Mouse (Mus musculus): ENCODE data around the gene Cers6. TPM values are rescaled to one million over a fixed set of nuclear protein-coding genes. Genes with fewer than 3 reads are reported as not detected.

Gene Cers6
- polyA plus RNA-seq, 1 experiment: 10.3 TPM

DNA sequence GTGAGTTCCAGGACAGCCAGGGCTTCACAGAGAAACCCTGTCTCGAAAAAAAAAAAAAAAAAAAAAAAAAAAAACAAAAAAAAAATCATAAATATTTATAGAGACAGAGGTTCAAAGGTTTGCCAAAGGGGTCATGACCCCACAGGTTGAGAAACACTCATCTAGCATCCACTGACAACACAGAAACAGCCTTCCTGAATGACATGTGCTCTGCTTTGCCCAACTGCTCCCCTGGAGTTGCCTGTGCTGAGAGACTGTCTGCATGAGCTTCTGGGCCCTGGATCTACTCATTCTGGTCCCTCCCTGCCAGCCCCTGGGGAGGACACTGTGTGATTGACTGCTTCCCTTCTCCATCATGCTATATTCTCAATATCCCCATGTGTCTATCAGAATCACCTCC, 190.4 kb downstream of the Cers6 start:
- Histone ChIP-seq H3K79me3 (ENCODE audit: low read depth) (no peaks in the 10 kb centered on the region), H3K79me2 (ENCODE audit: control insufficient read depth, insufficient read depth) (no peaks in the 10 kb centered on the region), H3K36me3 (ENCODE audit: control insufficient read depth, insufficient read depth) (peaks cover 30% of the 10 kb centered on the region), H3K27me3 (ENCODE audit: control insufficient read depth, insufficient read depth, insufficient read length) (no peaks in the 10 kb centered on the region), H3K4me3 (ENCODE audit: insufficient read depth, poor library complexity, severe bottlenecking) (no peak overlapping the region), H3ac (ENCODE audit: control insufficient read depth, insufficient read length, low read depth) (no peak overlapping the region)
- no peak for TF ChIP-seq USF1 (IDR thresholded peaks at IDR 0.05; ENCODE audit: low read depth)
- no peak for TF ChIP-seq CTCF (IDR thresholded peaks at IDR 0.05; ENCODE audit: control insufficient read depth, insufficient read depth, insufficient read length)
- TF ChIP-seq MYOG (IDR thresholded peaks at IDR 0.05; ENCODE audit: control insufficient read depth, extremely low read depth, insufficient read length): no peak
- no peak for TF ChIP-seq CEBPB (IDR thresholded peaks at IDR 0.05; ENCODE audit: low read depth)
- TF ChIP-seq MAX (IDR thresholded peaks at IDR 0.05): no peak
- no peak for TF ChIP-seq MYOD1 (IDR thresholded peaks at IDR 0.05; ENCODE audit: control insufficient read depth, insufficient read length, low read depth)
- no peak for TF ChIP-seq FOSL1 (IDR thresholded peaks at IDR 0.05; ENCODE audit: insufficient read depth, low read length, poor library complexity, severe bottlenecking)

DNA sequence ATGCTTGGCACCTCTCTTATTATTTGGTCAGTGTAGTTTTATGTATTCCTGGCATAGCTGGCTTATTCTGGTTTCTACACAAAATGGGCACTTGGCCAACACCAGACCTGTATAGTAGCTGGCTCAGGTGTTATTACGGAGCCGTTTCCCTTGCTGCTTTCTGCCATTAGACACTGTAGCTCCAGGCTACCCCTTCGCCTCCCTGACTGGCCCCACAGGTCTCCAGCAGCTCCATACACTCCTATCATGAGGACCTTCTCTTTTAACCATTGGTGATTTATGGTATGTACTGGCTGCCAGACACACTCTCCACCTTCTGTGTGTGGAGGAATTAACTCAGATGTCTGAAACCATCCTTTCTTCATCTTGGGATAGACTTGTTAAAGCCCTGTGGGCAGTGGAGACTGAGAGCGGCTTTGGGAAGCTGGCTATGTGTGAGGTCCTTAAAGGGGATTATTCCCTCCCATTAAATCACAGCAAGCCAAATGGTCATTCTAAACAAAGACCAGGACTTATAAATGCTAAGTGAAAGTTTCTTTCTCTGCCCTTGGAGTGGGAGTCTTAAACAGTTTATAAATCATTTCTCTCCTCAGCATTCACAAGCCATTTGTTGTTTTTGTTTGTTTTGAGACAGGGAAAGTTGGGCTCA, 192.1 kb downstream of the Cers6 start:
- Histone ChIP-seq H3K79me2 (ENCODE audit: control insufficient read depth, insufficient read depth) (no peaks in the 10 kb centered on the region), H3ac (ENCODE audit: control insufficient read depth, insufficient read length, low read depth) (no peak overlapping the region), H3K79me3 (ENCODE audit: low read depth) (no peaks in the 10 kb centered on the region), H3K4me3 (ENCODE audit: insufficient read depth, poor library complexity, severe bottlenecking) (no peak overlapping the region), H3K27me3 (ENCODE audit: control insufficient read depth, insufficient read depth, insufficient read length) (no peaks in the 10 kb centered on the region), H3K36me3 (ENCODE audit: control insufficient read depth, insufficient read depth) (peaks cover 30% of the 10 kb centered on the region)
- TF ChIP-seq CEBPB (IDR thresholded peaks at IDR 0.05; ENCODE audit: low read depth): no peak
- no peak for TF ChIP-seq MYOD1 (IDR thresholded peaks at IDR 0.05; ENCODE audit: control insufficient read depth, insufficient read length, low read depth)
- TF ChIP-seq USF1 (IDR thresholded peaks at IDR 0.05; ENCODE audit: low read depth): no peak
- TF ChIP-seq CTCF (IDR thresholded peaks at IDR 0.05; ENCODE audit: control insufficient read depth, insufficient read depth, insufficient read length): no peak
- no peak for TF ChIP-seq MAX (IDR thresholded peaks at IDR 0.05)
- TF ChIP-seq MYOG (IDR thresholded peaks at IDR 0.05; ENCODE audit: control insufficient read depth, extremely low read depth, insufficient read length): no peak
- no peak for TF ChIP-seq FOSL1 (IDR thresholded peaks at IDR 0.05; ENCODE audit: insufficient read depth, low read length, poor library complexity, severe bottlenecking)

DNA sequence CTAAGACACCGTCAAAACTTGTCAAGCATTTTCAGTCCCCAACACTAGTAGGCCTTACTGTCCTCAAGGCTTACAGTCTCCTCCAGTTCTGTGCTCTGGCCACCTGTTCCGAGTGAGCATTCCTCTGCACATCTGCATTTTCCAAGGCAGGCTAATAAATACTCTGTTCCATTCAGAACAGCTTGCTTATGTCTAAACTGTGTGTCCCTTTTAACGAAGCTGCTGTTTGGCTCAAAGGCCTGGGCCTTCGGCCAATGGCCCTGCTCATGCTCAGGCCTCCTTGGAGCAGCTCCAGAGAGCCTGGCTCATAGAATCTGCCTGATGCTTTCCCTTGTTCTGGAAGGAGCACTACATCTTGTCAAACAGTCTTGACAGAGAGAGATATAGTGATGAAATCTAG, 193.0 kb downstream of the Cers6 start:
- Histone ChIP-seq H3ac (ENCODE audit: control insufficient read depth, insufficient read length, low read depth) (no peak overlapping the region), H3K36me3 (ENCODE audit: control insufficient read depth, insufficient read depth) (peaks cover 30% of the 10 kb centered on the region), H3K79me2 (ENCODE audit: control insufficient read depth, insufficient read depth) (no peaks in the 10 kb centered on the region), H3K79me3 (ENCODE audit: low read depth) (no peaks in the 10 kb centered on the region), H3K4me3 (ENCODE audit: insufficient read depth, poor library complexity, severe bottlenecking) (no peak overlapping the region), H3K27me3 (ENCODE audit: control insufficient read depth, insufficient read depth, insufficient read length) (no peaks in the 10 kb centered on the region)
- no peak for TF ChIP-seq FOSL1 (IDR thresholded peaks at IDR 0.05; ENCODE audit: insufficient read depth, low read length, poor library complexity, severe bottlenecking)
- TF ChIP-seq MYOG (IDR thresholded peaks at IDR 0.05; ENCODE audit: control insufficient read depth, extremely low read depth, insufficient read length): no peak
- TF ChIP-seq MAX (IDR thresholded peaks at IDR 0.05): no peak
- no peak for TF ChIP-seq MYOD1 (IDR thresholded peaks at IDR 0.05; ENCODE audit: control insufficient read depth, insufficient read length, low read depth)
- TF ChIP-seq USF1 (IDR thresholded peaks at IDR 0.05; ENCODE audit: low read depth): no peak
- TF ChIP-seq CEBPB (IDR thresholded peaks at IDR 0.05; ENCODE audit: low read depth): no peak
- TF ChIP-seq CTCF (IDR thresholded peaks at IDR 0.05; ENCODE audit: control insufficient read depth, insufficient read depth, insufficient read length): no peak

DNA sequence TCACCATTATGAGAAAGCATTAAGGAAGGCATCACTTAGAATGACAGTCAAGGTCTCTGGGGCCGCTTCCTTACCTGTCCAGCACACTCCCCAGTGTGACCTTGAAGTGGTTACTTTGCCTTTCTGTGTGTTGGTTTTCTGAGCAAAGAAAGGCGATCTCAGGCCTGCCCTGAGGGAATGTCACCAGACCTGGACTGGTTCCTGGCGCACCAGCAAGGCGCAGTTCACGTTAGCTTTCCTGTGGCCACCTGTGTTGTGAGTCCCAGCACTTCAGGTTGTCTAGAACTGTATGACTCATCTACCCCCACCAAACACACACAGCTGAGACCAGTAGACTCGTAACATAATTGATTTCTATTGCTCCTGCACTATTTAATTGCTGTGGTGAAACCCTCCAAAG, 193.9 kb downstream of the Cers6 start:
- Histone ChIP-seq H3K36me3 (ENCODE audit: control insufficient read depth, insufficient read depth) (peaks cover 30% of the 10 kb centered on the region), H3ac (ENCODE audit: control insufficient read depth, insufficient read length, low read depth) (no peak overlapping the region), H3K79me3 (ENCODE audit: low read depth) (no peaks in the 10 kb centered on the region), H3K79me2 (ENCODE audit: control insufficient read depth, insufficient read depth) (peaks cover 3% of the 10 kb centered on the region), H3K27me3 (ENCODE audit: control insufficient read depth, insufficient read depth, insufficient read length) (no peaks in the 10 kb centered on the region), H3K4me3 (ENCODE audit: insufficient read depth, poor library complexity, severe bottlenecking) (no peak overlapping the region)
- TF ChIP-seq CEBPB (IDR thresholded peaks at IDR 0.05; ENCODE audit: low read depth) (no peak), MAX (IDR thresholded peaks at IDR 0.05) (no peak), CTCF (IDR thresholded peaks at IDR 0.05; ENCODE audit: control insufficient read depth, insufficient read depth, insufficient read length) (no peak), FOSL1 (IDR thresholded peaks at IDR 0.05; ENCODE audit: insufficient read depth, low read length, poor library complexity, severe bottlenecking) (no peak), USF1 (IDR thresholded peaks at IDR 0.05; ENCODE audit: low read depth) (no peak), MYOG (IDR thresholded peaks at IDR 0.05; ENCODE audit: control insufficient read depth, extremely low read depth, insufficient read length) (no peak), MYOD1 (IDR thresholded peaks at IDR 0.05; ENCODE audit: control insufficient read depth, insufficient read length, low read depth) (no peak)

DNA sequence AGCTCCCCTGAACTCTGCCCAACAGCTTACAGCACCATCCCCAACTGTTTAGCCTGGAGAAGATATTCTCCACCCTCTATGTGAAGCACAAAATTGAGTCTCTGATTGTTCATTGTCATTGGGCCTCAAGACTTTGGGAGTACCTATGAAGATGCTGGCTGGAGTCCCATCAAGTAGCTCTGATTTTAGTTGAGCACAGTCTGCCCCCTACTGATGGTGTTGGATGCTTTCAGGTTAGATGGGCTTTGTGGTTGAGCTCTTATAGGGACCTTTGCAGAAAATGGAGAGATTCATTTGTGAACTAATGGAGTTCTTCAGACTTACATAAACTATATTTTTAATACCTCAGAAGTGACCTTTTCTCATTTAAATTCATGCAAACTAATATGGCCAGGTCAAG, 200.1 kb downstream of the Cers6 start:
- H3K27me3 ChIP-seq (ENCODE audit: control insufficient read depth, insufficient read depth, insufficient read length): no peaks in the 10 kb centered on the region
- H3K79me3 ChIP-seq (ENCODE audit: low read depth): no peaks in the 10 kb centered on the region
- TF ChIP-seq FOSL1 (IDR thresholded peaks at IDR 0.05; ENCODE audit: insufficient read depth, low read length, poor library complexity, severe bottlenecking): no peak
- no peak for TF ChIP-seq MYOD1 (IDR thresholded peaks at IDR 0.05; ENCODE audit: control insufficient read depth, insufficient read length, low read depth)
- TF ChIP-seq USF1 (IDR thresholded peaks at IDR 0.05; ENCODE audit: low read depth): no peak
- no peak for TF ChIP-seq CEBPB (IDR thresholded peaks at IDR 0.05; ENCODE audit: low read depth)
- no peak for TF ChIP-seq MAX (IDR thresholded peaks at IDR 0.05)
- TF ChIP-seq MYOG (IDR thresholded peaks at IDR 0.05; ENCODE audit: control insufficient read depth, extremely low read depth, insufficient read length): no peak
- TF ChIP-seq CTCF (IDR thresholded peaks at IDR 0.05; ENCODE audit: control insufficient read depth, insufficient read depth, insufficient read length): no peak
- peaks cover 14% of the 10 kb centered on the region for H3K36me3 ChIP-seq (ENCODE audit: control insufficient read depth, insufficient read depth)
- no peak overlapping the region for H3K4me3 ChIP-seq (ENCODE audit: insufficient read depth, poor library complexity, severe bottlenecking)
- H3K79me2 ChIP-seq (ENCODE audit: control insufficient read depth, insufficient read depth): peaks cover 3% of the 10 kb centered on the region
- H3ac ChIP-seq (ENCODE audit: control insufficient read depth, insufficient read length, low read depth): no peak overlapping the region
